Mouse (Mus musculus): ENCODE results near the gene Bcl2l10.
"Not testable (repeated sequence)": the region's sequence is repeated elsewhere in the genome, so short reads cannot be mapped to it uniquely, and the experiment has no call there.

Gene Bcl2l10

GRCm38 (mm10) chr9:75342433-75342832 is 5.1 kb upstream of the Bcl2l10 start:
- no peak for DNase-seq (ENCODE audit: extremely low spot score, low spot score)

GRCm38 (mm10) chr9:75348066-75348465 is 508 bp downstream of the Bcl2l10 start:
- DNase-seq (ENCODE audit: extremely low spot score, low spot score): no peak

GRCm38 (mm10) chr9:75348641-75349040 is 1.1 kb downstream of the Bcl2l10 start:
- DNase-seq (ENCODE audit: extremely low spot score, low spot score): no peak

GRCm38 (mm10) chr9:75353094-75353493 is 5.5 kb downstream of the Bcl2l10 start:
- DNase-seq (ENCODE audit: extremely low spot score, low spot score): no peak

GRCm38 (mm10) chr9:75355783-75356182 is 8.2 kb downstream of the Bcl2l10 start:
- no peak for DNase-seq (ENCODE audit: extremely low spot score, low spot score)

GRCm38 (mm10) chr9:75357087-75357654 is 9.6 kb downstream of the Bcl2l10 start:
- DNase-seq (ENCODE audit: extremely low spot score, low spot score): no peak

- DNase-seq (ENCODE audit: extremely low spot score, low spot score): peak; percentile 75
Observed at GRCm38 (mm10) chr9:75361699-75362098, 14.1 kb downstream of the Bcl2l10 start.

DNA sequence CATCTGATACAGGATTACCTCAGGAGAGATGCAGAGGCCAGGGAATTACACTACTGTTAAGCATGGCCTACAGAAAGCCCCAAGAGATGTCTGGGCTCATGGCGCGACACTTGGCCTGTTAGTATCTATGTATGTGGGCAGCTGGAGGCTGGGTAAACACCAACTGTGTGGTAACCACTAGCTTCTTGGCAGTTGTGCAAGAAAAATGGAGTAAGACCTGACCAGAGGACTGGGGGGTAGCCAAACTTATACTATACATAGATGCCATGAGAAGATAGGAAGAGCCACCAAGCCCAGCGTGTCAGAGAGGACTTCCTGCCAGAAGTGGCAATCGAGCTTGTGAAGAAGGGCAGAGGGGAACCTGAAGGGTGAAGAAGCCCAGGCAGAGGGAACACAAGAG is 14.6 kb downstream of the Bcl2l10 start:
- no peak for DNase-seq (ENCODE audit: extremely low spot score, low spot score)

DNA sequence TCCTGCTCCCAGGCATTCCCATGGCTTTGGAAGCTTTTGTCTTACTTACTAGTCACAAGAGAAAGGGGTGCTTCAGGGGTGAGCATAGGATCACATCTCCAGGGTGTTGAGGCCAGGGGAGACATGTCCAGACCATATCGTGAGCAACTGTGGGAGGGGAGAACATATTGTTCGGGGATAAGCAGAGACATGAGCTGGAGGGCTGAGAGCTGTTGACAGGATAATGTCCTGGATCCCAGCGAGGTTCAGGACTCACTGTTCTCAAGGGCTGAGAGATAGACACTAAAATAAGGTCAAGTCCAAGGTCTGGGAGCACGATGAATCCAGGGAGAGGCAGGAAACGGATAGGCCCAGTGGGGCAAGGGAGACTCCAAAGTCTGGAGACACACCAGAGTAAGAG is 15.4 kb downstream of the Bcl2l10 start:
- no peak for DNase-seq (ENCODE audit: extremely low spot score, low spot score)

DNA sequence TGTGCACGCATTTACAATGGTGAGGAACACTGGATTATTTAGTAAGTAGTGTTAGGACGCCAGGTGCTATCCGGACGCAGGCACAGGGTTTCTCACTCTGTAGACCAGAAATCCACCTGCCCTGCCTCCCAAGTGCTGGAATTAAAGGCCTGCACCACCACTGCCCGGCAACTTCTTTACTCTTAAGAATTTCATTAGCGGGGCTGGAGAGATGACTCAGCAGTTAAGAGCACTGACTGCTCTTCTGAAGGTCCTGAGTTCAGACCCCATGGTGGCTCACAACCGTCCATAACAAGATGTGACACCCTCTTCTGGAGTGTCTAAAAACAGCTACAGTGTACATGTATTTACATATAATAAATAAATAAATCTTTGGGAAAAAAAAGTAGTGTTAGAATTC is 16.1 kb downstream of the Bcl2l10 start:
- DNase-seq (ENCODE audit: extremely low spot score, low spot score): not testable (repeated sequence)

DNA sequence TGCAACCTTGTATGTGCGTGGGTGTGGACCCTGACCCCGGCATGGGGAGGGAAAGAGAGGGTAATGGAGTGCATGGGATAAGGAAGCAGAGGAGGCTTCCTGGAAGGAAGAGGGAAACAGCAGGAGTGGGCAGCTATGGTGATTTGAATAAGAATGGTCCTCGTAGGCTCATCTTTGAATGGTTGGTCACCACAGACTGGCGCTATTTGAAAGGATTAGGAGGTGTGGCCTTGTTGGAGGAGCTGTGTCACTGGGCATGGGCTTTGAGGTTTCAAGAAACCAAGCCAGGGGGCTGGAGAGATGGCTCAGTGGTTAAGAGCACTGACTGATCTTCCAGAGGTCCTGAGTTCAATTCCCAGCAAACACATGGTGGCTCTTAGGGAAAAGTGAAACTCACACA is 17.6 kb downstream of the Bcl2l10 start:
- no peak for DNase-seq (ENCODE audit: extremely low spot score, low spot score)

DNA sequence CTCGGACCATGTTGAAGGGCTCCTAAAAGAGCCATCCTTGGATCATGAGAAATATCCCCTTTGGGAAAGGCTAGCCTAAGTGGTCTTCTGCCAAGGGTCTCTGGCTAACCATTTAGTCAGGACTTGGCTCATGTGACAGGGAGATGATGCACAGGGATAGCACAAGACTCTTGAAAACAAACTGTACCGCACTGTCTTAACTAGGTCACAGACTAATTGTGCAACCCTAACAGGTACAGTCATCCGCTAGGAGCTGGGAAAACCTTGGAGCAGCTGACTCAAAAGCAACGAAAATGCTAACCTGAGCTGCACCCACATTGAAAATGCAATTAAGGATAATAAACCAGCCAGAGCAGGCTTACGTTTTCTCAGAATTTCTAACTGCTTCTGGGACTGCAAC is 18.6 kb downstream of the Bcl2l10 start:
- DNase-seq (ENCODE audit: extremely low spot score, low spot score): no peak

DNA sequence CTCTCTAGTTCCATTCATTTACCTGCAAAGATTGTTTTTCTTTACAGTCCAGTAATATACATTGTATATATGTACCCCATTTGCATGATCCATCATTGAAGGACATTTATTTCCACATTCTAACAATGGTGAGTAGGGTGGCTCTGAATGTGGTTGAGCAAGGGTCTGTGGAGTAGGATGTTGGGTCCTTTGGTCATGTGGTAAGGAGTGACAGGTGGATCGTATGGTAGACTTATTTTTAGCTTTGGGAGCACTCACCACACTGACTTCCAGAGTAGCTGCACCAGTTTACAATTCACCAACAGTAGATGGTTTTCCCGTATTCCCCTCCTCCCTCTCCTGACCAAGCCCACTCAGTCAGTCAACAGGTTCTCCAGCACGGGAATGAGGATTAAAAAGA is 21.2 kb downstream of the Bcl2l10 start:
- no peak for DNase-seq (ENCODE audit: extremely low spot score, low spot score)

GRCm38 (mm10) chr9:75375606-75376005 is 28.0 kb downstream of the Bcl2l10 start:
- DNase-seq (ENCODE audit: extremely low spot score, low spot score): no peak

DNA sequence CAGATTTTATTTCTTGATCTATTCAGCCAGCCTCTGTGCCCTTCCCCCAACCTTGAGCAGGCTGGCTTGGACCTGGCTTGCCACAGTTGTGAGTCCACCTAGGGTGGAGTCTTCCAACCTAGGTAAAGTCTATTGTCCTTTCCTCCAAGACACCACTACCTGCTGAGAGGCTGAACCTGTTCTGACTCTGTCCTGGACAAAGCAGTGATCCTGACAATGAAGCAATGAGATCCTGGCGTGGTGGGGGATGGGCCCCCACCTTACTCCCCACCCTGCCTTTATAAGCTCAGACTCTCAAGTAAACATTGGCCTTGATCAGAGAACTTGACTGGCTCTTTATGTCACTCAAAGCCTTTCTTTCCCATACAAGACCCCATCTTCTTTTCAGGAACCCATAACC is 28.9 kb downstream of the Bcl2l10 start:
- no peak for DNase-seq (ENCODE audit: extremely low spot score, low spot score)

DNA sequence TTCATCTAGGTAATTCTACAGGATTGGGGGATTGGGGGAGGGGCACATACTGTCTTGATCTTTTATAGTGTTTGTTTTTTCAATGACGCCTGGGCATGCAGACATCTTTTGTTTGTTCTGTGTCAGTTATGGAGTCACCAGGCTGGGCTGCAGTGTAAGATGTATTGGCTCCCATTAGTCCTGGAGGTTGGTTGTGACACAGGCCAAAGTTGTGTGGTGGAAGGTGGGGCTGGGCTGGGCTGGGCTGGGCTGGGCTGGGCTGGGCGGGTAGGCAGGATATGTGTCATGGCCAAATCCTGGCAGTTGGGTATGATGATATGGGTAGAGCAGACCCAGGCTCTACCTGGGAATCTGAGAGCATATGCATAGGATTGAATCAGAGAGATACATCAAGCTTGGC is 31.2 kb downstream of the Bcl2l10 start:
- no peak for DNase-seq (ENCODE audit: extremely low spot score, low spot score)

DNA sequence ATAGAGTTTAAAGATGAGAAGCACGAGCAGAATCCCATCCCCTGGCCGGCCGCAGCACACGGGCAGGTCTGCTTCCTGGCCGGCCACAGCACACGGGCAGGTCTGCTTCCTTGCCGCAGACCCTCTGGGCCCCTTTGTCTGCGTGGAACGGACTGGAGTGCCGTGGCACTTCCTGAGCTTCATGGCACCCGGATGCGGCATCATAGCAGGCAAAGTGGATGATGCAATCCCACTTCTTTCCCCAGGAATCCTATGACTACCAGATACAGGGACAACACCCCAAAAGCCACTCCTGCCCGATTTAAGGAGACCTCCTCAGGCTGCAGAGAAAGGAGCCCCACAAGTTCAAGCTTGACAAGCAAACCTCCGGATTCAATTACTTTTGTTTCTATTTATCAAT is 35.3 kb downstream of the Bcl2l10 start:
- no peak for DNase-seq (ENCODE audit: extremely low spot score, low spot score)

- DNase-seq (ENCODE audit: extremely low spot score, low spot score): no peak
Observed at GRCm38 (mm10) chr9:75383785-75384184, 36.2 kb downstream of the Bcl2l10 start.

- DNase-seq (ENCODE audit: extremely low spot score, low spot score): no peak
Observed at GRCm38 (mm10) chr9:75384337-75384962, 36.9 kb downstream of the Bcl2l10 start.

DNA sequence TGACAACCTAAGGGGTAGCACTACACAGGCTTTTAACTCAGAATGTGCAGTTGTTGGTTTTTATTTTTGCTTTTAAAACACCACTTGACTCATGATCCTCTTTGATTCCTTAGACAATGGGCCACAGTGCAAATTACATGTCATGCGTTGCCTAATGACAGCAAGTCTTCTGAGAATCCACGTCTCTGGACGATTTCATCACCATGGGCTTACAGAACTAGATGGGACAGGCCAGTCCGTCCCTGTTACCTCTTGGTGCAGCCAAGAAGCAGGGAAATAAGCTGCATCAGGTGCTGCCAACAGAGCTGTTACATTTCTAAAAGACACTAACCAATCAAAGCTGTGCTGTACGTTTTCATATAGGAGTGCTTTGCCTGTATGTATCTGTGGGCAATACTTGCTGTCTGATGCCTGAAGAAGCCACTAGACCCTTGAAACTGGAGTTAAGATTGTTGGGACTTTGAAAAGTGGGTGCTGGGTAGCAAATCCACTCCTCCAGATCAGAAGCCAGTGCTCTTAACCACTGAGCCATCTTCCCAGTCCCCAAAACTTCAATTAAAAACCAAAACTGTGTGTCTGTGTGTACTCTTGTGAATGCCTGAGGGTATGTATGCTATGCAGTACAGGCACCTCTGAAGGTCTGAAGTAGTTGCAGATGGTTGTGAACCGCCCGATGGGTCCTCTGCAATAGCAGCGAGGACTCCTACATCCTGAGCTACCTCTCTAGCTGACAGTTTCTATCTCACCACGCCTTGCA is 37.8 kb downstream of the Bcl2l10 start:
- DNase-seq (ENCODE audit: extremely low spot score, low spot score): no peak

GRCm38 (mm10) chr9:75393251-75393650 is 45.7 kb downstream of the Bcl2l10 start:
- no peak for DNase-seq (ENCODE audit: extremely low spot score, low spot score)

DNA sequence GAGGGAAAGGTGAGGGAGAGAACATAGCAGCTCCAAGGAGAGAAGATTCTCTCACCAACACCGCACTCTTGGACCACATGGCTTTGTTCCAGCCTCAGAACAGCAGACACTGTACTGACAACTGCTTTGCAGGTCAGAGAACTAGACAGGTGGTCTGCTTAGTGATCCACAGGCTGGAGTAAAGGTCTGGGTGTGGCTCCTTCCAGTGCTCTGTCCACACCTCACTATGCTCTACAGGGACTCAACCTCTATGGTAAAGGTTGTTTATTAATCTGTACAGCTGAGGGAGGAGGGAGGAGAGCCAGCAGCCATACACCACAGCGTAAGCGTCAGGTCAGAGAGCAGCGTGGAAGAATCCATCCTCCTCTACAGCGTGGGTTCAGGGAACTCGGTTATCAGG is 48.4 kb downstream of the Bcl2l10 start:
- DNase-seq (ENCODE audit: extremely low spot score, low spot score): no peak

DNA sequence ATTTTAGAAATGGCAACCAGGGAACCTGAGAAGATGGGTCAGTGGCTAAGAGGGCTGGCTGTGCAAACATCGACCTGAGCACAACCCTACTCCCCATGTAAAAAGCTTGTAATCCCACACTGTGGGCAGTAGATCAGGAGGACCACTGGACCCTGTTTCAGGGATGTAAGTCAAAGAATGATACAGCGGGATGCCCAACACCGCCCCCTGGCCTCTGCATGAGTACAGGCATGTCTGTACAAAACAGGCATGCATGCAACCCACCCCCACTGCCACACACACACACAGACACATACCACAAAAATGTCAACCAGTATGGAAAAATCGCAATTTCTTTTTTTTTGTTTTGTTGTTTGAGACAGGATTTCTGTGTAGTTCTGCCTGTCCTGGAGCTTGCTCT is 51.5 kb downstream of the Bcl2l10 start:
- DNase-seq (ENCODE audit: extremely low spot score, low spot score): no peak
